Mouse (Mus musculus) neural tube, embryonic 11.5 days (tissue): ENCODE measurements around the gene Rbpj. TPM values are rescaled to one million over a fixed set of nuclear protein-coding genes. Genes with fewer than 3 reads are reported as not detected.

Source experiments
- ATAC-seq: fragments of 200-750 bp; cut with Nextera tagmentation; 2 replicates; pipeline ENCODE4 v1.8.0; 2017; ENCODE audit warnings: moderate number of reproducible peaks, mild to moderate bottlenecking, moderate TSS enrichment, moderate library complexity; ENCODE audit not compliant: insufficient read depth, low FRiP score, low TSS enrichment
- DNase-seq: peaks from one replicate; pipeline ENCODE4 v3.0.0-alpha.2; 2015; ENCODE audit warnings: low spot score
- H3K27ac ChIP-seq: fragments of 300-500 bp; sonication (generic); 2 replicates; pipeline ENCODE4 v1.5.1; 2014; ENCODE audit warnings: low read depth, mild to moderate bottlenecking, low read length
- H3K27me3 ChIP-seq: fragments of 300-500 bp; sonication (generic); 2 replicates; pipeline ENCODE4 v1.6.1; 2014; ENCODE audit warnings: mild to moderate bottlenecking, low read length, mixed read lengths; ENCODE audit not compliant: control insufficient read depth, insufficient read depth
- H3K36me3 ChIP-seq: fragments of 300-500 bp; sonication (generic); 2 replicates; pipeline ENCODE4 v1.6.1; 2014; ENCODE audit warnings: mild to moderate bottlenecking, low read length, moderate library complexity, mixed read lengths; ENCODE audit not compliant: control insufficient read depth, insufficient read depth
- H3K4me1 ChIP-seq: fragments of 300-500 bp; sonication (generic); 2 replicates; pipeline ENCODE4 v1.6.1; 2014; ENCODE audit warnings: low read length, mixed read lengths; ENCODE audit not compliant: control insufficient read depth, insufficient read depth
- H3K4me2 ChIP-seq: fragments of 300-500 bp; sonication (generic); 2 replicates; pipeline ENCODE4 v1.6.1; 2014; ENCODE audit warnings: low read depth, mild to moderate bottlenecking, moderate library complexity
- H3K4me3 ChIP-seq: fragments of 300-500 bp; sonication (generic); 2 replicates; pipeline ENCODE4 v1.5.1; 2014; ENCODE audit warnings: low read depth, low read length
- H3K9ac ChIP-seq: fragments of 300-500 bp; sonication (generic); 2 replicates; pipeline ENCODE4 v1.6.1; 2014; ENCODE audit warnings: mild to moderate bottlenecking, low read length
- H3K9me3 ChIP-seq: fragments of 300-500 bp; sonication (generic); 2 replicates; pipeline ENCODE4 v1.6.1; 2016; ENCODE audit warnings: low read length; ENCODE audit not compliant: control insufficient read depth
- WGBS: fragments of 180-500 bp; shearing (Covaris S2); extraction: QIAGEN DNeasy Blood & Tissue Kit; methylation state at CpG from one replicate; pipeline ENCODE4 v1.1.7; 2014; 5-methylcytosine and 5-hydroxymethylcytosine counted together
- polyA plus RNA-seq: library from polyadenylated mRNA; unstranded; fragments of >200 nt; fragmentation: Nextera tagmentation; extraction: Ambion mirVana; gene quantifications from 2 replicates; pipeline ENCODE4 v1.2.1, GENCODE M21; 2014

Rbpj gene
- polyA plus RNA-seq, 1 experiment from 2014 or later = 59.4 TPM

DNA sequence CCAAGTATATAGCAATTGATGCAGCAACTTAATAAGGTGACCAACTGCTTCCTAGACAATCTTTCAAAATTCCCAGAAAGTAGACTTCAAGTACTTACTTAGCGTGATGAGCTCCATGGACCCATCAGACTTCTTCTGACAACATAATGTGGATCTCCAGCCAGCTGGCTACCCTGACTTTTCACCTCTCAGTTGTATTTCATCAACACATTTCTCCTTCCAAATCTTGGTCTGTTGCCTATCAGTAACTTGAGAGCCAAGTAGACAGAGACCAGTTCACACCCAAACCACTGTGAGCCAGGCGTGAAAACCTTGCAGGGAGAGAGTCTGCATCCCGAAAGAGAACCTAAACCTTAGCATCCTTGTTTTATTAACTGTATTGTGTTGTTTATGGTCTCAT lies 26.3 kb upstream of the Rbpj start:
- no peak overlapping the region for H3K4me2 ChIP-seq
- no peaks in the 10 kb centered on the region for H3K4me1 ChIP-seq
- no peak for DNase-seq
- H3K4me3 ChIP-seq = no peak overlapping the region
- 63% methylated on average over 3 of the region's 3 CpGs for WGBS
- no peaks in the 10 kb centered on the region for H3K27me3 ChIP-seq
- H3K9ac ChIP-seq = no peak overlapping the region
- no peak overlapping the region for H3K27ac ChIP-seq
- H3K36me3 ChIP-seq = no peaks in the 10 kb centered on the region
- no peak for ATAC-seq
- no peaks in the 10 kb centered on the region for H3K9me3 ChIP-seq

DNA sequence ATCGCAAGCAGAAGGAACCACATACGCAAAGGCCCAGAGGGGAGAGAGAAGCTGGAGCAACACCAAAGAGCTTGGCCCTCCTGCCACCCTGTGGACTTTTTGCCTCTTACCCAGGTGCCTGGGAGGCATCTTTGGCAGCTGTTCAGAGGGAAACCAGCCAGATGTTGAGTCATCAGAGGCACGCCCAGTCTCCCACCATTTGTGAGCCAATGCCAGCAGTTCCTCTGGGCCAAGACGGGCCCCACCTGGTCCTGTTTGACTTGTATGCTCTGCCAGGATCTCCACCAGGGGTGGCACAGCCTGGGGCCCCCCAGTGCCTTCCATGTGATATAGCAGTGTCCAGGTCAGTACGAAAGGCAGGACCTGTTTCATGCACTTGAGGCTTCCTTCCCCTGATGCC lies 21.9 kb upstream of the Rbpj start:
- no peak overlapping the region for H3K27ac ChIP-seq
- no peaks in the 10 kb centered on the region for H3K27me3 ChIP-seq
- DNase-seq (no peak), ATAC-seq (no peak)
- no peak overlapping the region for H3K4me3 ChIP-seq
- no peak overlapping the region for H3K4me2 ChIP-seq
- no peaks in the 10 kb centered on the region for H3K9me3 ChIP-seq
- 94% methylated on average over 5 of the region's 5 CpGs for WGBS
- no peaks in the 10 kb centered on the region for H3K36me3 ChIP-seq
- no peak overlapping the region for H3K9ac ChIP-seq
- H3K4me1 ChIP-seq = no peaks in the 10 kb centered on the region

DNA sequence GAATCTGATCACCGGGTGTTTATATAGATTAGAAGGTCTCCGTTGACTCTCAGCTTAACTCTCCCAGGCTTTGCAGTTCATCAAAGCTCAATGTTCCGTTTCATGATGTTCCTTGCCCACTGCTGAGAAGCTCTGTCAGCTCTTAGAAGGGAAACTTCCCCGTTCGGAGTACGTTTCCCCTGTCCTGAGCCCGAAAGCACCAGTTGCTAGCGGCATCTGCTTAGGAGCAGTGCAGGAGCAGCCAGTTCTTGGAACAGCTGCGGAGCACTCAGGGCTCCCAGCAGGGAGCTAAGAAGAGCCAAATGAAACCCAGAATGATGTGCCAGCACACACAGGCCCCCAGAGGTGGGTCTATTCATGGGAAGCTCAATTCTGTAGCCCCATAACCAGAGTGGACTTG lies 15.0 kb upstream of the Rbpj start:
- Histone ChIP-seq H3K9ac (no peak overlapping the region), H3K4me2 (no peak overlapping the region), H3K27ac (no peak overlapping the region), H3K36me3 (no peaks in the 10 kb centered on the region), H3K4me3 (no peak overlapping the region), H3K27me3 (no peaks in the 10 kb centered on the region), H3K9me3 (no peaks in the 10 kb centered on the region), H3K4me1 (no peaks in the 10 kb centered on the region)
- WGBS = 66% methylated on average over 9 of the region's 9 CpGs
- ATAC-seq (no peak), DNase-seq (no peak)

DNA sequence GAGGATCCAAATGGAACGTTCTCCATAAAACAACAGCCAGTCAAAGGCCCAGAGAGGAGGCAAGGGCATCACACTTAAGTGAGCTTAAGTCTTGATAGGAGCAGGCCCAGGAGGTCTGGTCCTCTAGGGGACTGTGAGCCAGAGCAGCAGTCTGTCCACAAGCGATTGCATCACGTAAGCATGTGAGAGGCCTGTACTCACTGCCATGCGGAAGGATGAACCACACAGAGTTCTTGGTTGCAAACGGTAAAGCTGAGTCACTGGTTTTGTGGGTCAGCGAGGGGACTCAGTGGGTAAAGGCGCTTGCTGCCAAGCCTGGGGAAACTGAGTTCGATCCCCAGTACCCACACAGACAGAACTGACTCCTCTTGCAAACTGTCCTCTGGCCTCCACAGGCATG lies 14.1 kb upstream of the Rbpj start:
- ATAC-seq = no peak
- no peak overlapping the region for H3K9ac ChIP-seq
- WGBS = 88% methylated on average over 8 of the region's 8 CpGs

DNA sequence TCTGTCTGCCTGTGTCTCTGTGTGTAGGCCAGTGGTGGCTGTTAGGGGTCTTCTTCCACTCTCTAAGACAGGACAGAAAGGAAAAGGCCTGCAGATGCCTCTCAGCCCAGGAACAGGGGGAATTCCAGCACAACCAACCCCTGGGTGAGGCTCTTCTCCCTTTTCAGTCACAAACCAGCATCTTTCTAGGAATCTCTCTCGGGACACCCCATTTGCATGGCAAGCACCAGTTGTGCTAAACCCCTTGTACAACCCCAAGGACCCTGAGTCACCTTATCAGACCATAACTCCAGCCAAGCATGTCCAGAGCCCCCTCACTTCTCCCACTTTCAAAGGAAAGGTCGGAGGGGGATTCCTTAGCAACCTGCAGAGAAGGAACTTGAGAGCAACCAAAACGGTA lies 13.0 kb upstream of the Rbpj start:
- Histone ChIP-seq H3K27me3 (no peaks in the 10 kb centered on the region), H3K36me3 (no peaks in the 10 kb centered on the region), H3K9ac (no peak overlapping the region), H3K4me3 (no peak overlapping the region), H3K4me1 (no peaks in the 10 kb centered on the region), H3K4me2 (no peak overlapping the region), H3K27ac (no peak overlapping the region), H3K9me3 (no peaks in the 10 kb centered on the region)
- no peak for ATAC-seq
- DNase-seq = no peak
- 67% methylated on average over 3 of the region's 3 CpGs for WGBS

More for the DNA sequence above, 14.1 kb upstream of the Rbpj start:
- DNase-seq = no peak
- H3K27ac ChIP-seq = no peak overlapping the region
- H3K9me3 ChIP-seq = no peaks in the 10 kb centered on the region
- H3K27me3 ChIP-seq = no peaks in the 10 kb centered on the region
- no peak overlapping the region for H3K4me2 ChIP-seq
- H3K36me3 ChIP-seq = no peaks in the 10 kb centered on the region
- H3K4me1 ChIP-seq = no peaks in the 10 kb centered on the region
- no peak overlapping the region for H3K4me3 ChIP-seq

DNA sequence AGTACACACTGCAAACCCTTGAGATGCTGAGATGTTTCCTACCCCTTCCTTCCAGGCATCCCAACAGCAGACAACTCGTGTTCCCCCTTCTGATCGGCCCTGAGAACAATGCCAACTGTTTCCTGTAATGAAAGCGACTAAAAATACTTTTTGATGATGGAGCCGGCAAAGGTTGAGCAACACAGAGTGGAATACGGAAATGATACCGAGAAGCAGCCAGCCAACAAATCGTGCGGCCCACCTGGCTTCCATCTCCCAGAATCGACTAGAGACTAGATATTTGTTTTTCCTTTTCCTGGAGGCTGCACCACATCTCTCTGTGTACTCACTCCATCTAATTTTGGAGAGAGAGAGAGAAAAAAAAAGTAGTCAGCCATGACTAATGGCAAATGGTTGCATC lies 11.2 kb upstream of the Rbpj start:
- H3K4me2 ChIP-seq = no peak overlapping the region
- no peaks in the 10 kb centered on the region for H3K36me3 ChIP-seq
- H3K4me1 ChIP-seq = no peaks in the 10 kb centered on the region
- H3K27me3 ChIP-seq = no peaks in the 10 kb centered on the region
- no peak overlapping the region for H3K9ac ChIP-seq
- no peak for ATAC-seq
- 82% methylated on average over 9 of the region's 9 CpGs for WGBS
- DNase-seq = no peak
- H3K27ac ChIP-seq = no peak overlapping the region
- H3K9me3 ChIP-seq = no peaks in the 10 kb centered on the region
- H3K4me3 ChIP-seq = no peak overlapping the region

DNA sequence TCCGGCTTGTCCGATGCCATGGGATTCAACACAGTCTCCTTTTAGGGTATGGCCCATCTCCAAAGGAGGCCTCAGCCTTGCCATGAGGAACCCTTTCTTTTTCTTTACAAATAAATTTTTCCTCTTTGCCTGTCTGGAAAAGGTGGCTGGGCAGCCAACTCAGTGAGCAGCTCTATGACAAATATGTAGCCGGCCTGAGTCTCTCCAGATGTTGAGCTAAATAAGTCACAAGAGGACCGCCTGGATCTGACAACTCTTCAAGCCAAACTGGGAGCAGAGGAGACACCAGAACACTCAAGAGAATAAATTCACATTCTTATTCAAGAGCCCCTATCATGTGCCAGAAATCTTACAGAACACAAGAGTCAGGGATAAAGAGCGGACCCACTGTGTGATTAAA lies 10.5 kb upstream of the Rbpj start:
- H3K4me2 ChIP-seq = no peak overlapping the region
- no peak overlapping the region for H3K9ac ChIP-seq
- no peaks in the 10 kb centered on the region for H3K9me3 ChIP-seq
- H3K27ac ChIP-seq = no peak overlapping the region
- H3K36me3 ChIP-seq = no peaks in the 10 kb centered on the region
- DNase-seq = no peak
- no peak for ATAC-seq
- WGBS = 94% methylated on average over 5 of the region's 5 CpGs
- H3K4me3 ChIP-seq = no peak overlapping the region
- H3K27me3 ChIP-seq = no peaks in the 10 kb centered on the region
- H3K4me1 ChIP-seq = no peaks in the 10 kb centered on the region

DNA sequence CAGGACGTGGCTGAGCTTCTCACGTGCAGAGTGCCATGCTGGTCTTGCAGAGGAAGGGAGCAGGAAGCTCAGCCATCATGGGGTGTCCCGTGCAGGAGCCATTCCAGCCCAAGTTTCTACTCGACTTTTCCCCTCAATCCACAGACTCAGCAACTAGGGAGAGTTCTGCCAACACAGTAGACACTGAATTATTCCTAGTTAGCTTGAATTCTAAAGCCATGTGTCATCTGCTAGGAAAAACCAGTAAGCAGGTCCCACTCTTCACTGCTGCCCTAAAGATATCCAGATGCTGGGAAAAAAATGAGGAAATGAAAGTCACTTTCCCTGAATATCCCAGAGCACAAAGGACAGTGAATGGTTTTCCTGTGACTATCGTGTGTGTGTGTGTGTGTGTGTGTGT lies 5.8 kb upstream of the Rbpj start:
- H3K27ac ChIP-seq = no peak overlapping the region
- ATAC-seq (no peak), DNase-seq (no peak)
- H3K4me1 ChIP-seq = no peaks in the 10 kb centered on the region
- H3K9ac ChIP-seq = no peak overlapping the region
- H3K36me3 ChIP-seq = no peaks in the 10 kb centered on the region
- 69% methylated on average over 5 of the region's 5 CpGs for WGBS
- no peak overlapping the region for H3K4me3 ChIP-seq
- no peak overlapping the region for H3K4me2 ChIP-seq
- no peaks in the 10 kb centered on the region for H3K9me3 ChIP-seq
- H3K27me3 ChIP-seq = no peaks in the 10 kb centered on the region

DNA sequence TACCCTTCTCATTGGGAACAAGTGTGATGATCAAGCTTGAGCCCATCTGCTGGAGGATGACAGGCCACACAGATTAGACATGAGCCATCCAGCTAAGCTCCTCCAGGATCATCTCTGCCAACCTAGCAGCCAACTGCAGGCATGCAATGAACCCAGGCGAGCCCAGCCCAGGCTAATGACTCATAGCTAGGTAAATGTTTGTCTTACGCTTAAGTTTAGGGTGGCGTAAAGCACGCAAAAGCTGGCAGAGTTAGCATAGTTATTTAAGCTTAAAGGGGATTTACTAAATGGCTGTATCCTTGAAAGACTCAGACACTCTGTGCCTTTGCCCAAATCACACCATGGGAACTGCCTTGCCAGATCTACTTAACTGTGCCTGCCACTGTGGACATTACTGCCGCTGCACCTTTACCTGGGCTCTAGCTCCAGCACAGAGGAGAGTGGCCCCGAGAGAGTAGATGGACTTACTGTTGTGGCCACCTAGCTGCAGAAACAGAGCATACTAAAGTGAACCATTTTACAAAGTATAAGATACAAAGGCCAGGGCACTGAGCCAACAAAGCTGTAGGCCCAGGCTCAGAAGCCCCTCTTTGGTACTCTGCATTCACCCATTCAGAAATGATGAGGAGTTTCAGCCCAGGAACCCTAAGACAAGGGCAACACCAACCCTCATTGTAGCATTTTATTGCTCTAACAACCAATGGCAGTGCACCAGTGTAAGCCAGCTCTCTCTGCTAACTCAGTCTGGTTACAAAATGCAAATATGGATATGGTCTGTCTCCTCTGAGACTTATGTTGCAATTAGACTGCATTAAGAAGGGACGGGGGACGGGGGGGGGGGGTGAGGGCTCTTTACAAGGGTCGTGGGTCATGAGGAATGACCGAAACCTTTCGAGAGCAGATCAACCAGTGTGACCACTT lies 2.6 kb upstream of the Rbpj start:
- DNase-seq (no peak), ATAC-seq (no peak)
- H3K36me3 ChIP-seq = no peaks in the 10 kb centered on the region
- no peaks in the 10 kb centered on the region for H3K9me3 ChIP-seq
- H3K27me3 ChIP-seq = no peaks in the 10 kb centered on the region
- H3K4me3 ChIP-seq = no peak overlapping the region
- H3K9ac ChIP-seq = no peak overlapping the region
- H3K4me2 ChIP-seq = no peak overlapping the region
- no peaks in the 10 kb centered on the region for H3K4me1 ChIP-seq
- WGBS = 80% methylated on average over 11 of the region's 11 CpGs
- no peak overlapping the region for H3K27ac ChIP-seq
